Mouse (Mus musculus) cerebellum, adult 18-20 months (tissue): ENCODE measurements around the gene Osbpl5.
A peak's percentile ranks its signal among the peaks of the same experiment; 100 is the strongest.

ENCODE experiments used
- DNase-seq, 2 experiments: peaks; one replicate each; pipeline ENCODE4 v3.0.0; 2021

Gene Osbpl5

GRCm38 (mm10) chr7:143753990-143754715 is 2.6 kb downstream of the Osbpl5 start:
- peak; percentile 54 to 60 for DNase-seq

GRCm38 (mm10) chr7:143752606-143753005 is 4.2 kb downstream of the Osbpl5 start:
- DNase-seq: peak; percentile 33 to 47

- DNase-seq: no peak
Measured at GRCm38 (mm10) chr7:143752056-143752455, 4.7 kb downstream of the Osbpl5 start.

GRCm38 (mm10) chr7:143751380-143751779 is 5.4 kb downstream of the Osbpl5 start:
- no peak for DNase-seq

GRCm38 (mm10) chr7:143749045-143749444 is 7.7 kb downstream of the Osbpl5 start:
- no peak for DNase-seq

- peak; percentile 77 to 85 for DNase-seq
Measured at GRCm38 (mm10) chr7:143748041-143748868, 8.5 kb downstream of the Osbpl5 start.

- no peak for DNase-seq
Measured at GRCm38 (mm10) chr7:143740653-143741052, 16.1 kb downstream of the Osbpl5 start.

GRCm38 (mm10) chr7:143739511-143740461 is 17.0 kb downstream of the Osbpl5 start:
- peak; percentile 43 to 49 for DNase-seq

GRCm38 (mm10) chr7:143738601-143739006 is 18.2 kb downstream of the Osbpl5 start:
- DNase-seq: no peak

GRCm38 (mm10) chr7:143738194-143738593 is 18.6 kb downstream of the Osbpl5 start:
- DNase-seq: no peak

- no peak for DNase-seq
Measured at GRCm38 (mm10) chr7:143733746-143734145, 23.0 kb downstream of the Osbpl5 start.

- DNase-seq: no peak
Measured at GRCm38 (mm10) chr7:143729886-143730285, 26.9 kb downstream of the Osbpl5 start.

GRCm38 (mm10) chr7:143726396-143726795 is 30.4 kb downstream of the Osbpl5 start:
- DNase-seq: no peak

GRCm38 (mm10) chr7:143723841-143724240 is 32.9 kb downstream of the Osbpl5 start:
- no peak for DNase-seq

- DNase-seq: no peak
Measured at GRCm38 (mm10) chr7:143722646-143723045, 34.1 kb downstream of the Osbpl5 start.

GRCm38 (mm10) chr7:143717811-143718210 is 39.0 kb downstream of the Osbpl5 start:
- no peak for DNase-seq

- no peak for DNase-seq
Measured at GRCm38 (mm10) chr7:143713421-143713820, 43.4 kb downstream of the Osbpl5 start.

GRCm38 (mm10) chr7:143712771-143713348 is 43.9 kb downstream of the Osbpl5 start:
- no peak for DNase-seq

GRCm38 (mm10) chr7:143712023-143712422 is 44.8 kb downstream of the Osbpl5 start:
- DNase-seq: no peak

- DNase-seq: no peak
Measured at GRCm38 (mm10) chr7:143711381-143711780, 45.4 kb downstream of the Osbpl5 start.

- DNase-seq: no peak
Measured at GRCm38 (mm10) chr7:143709395-143709794, 47.4 kb downstream of the Osbpl5 start.

GRCm38 (mm10) chr7:143706697-143707438 is 49.9 kb downstream of the Osbpl5 start:
- peak; percentile 90 to 92 for DNase-seq
